Mouse (Mus musculus): ENCODE results near the gene Zfp334.

DNA sequence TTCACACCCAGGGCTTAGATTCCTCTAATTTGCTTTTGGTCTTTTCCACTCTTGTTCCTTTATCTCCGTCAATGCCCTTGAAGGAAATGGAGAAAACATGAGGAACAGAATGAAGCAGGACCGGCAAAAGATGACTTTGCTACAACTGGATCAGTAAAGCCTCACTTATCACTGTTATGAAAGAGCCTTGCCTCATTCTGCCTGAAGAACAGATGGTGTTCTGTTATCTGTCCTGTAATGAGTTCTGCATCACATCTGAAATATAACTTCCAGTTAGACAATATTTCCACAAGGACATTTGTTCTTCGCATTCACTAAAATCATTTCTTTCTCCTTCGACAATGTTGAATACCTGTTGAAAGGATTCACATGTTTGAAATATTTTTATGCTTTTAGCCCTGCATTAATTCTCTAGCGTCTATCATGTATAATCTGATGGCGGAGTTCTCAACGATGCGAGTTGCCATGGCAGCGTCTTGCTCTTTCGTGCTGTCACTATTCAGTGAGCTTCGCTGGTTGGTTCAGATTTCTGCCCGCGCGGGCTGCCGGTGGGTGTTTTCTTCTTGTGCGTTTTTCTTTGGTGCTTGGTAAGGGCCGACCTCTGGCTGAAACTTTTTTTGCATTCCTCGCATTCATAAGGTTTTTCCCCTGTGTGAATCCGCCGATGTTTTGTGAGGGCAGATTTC is 36.1 kb downstream of the Zfp334 start:
- TF ChIP-seq FLI1 (IDR thresholded peaks at IDR 0.05; ENCODE audit: low read length) (no peak), GATA1 (IDR thresholded peaks at IDR 0.05; ENCODE audit: borderline replicate concordance, low read length) (no peak)

Measured in megakaryocyte, embryonic 14.5 days (primary cell).